Mouse (Mus musculus) myocyte (in vitro differentiated cells): ENCODE results near the gene Pcp4l1. TPM values are rescaled to one million over a fixed set of nuclear protein-coding genes. Genes with fewer than 3 reads are reported as not detected.

Source experiments
- H3K27me3 ChIP-seq: one replicate; pipeline ENCODE4 v1.6.1; 2011; ENCODE audit not compliant: control insufficient read depth, insufficient read depth, insufficient read length
- H3K36me3 ChIP-seq: one replicate; pipeline ENCODE4 v1.6.1; 2011; ENCODE audit not compliant: control insufficient read depth, insufficient read depth
- H3K4me2 ChIP-seq: one replicate; pipeline ENCODE4 v1.6.1; 2011; ENCODE audit warnings: low read depth, control low read depth
- H3K4me3 ChIP-seq: one replicate; pipeline ENCODE4 v1.5.1; 2011; ENCODE audit warnings: mild to moderate bottlenecking, control low read depth, moderate library complexity
- H3K79me2 ChIP-seq: one replicate; pipeline ENCODE4 v1.6.1; 2011; ENCODE audit not compliant: control insufficient read depth, insufficient read depth
- H3ac ChIP-seq: one replicate; pipeline ENCODE4 v1.6.1; 2011; ENCODE audit not compliant: control insufficient read depth, insufficient read length
- CEBPB ChIP-seq: IDR thresholded peaks from 2 replicates; pipeline ENCODE4 v1.6.1; 2011; ENCODE audit warnings: mild to moderate bottlenecking, moderate library complexity; ENCODE audit not compliant: poor library complexity, insufficient read depth, severe bottlenecking
- E2F4 ChIP-seq: IDR thresholded peaks from one replicate; pipeline ENCODE4 v1.6.1; 2011; ENCODE audit warnings: mild to moderate bottlenecking, control low read depth, moderate library complexity; ENCODE audit not compliant: insufficient read depth
- MAX ChIP-seq: IDR thresholded peaks from one replicate; pipeline ENCODE4 v1.6.1; 2011; ENCODE audit warnings: low read depth, mild to moderate bottlenecking, control low read depth
- MYOD1 ChIP-seq, 3 experiments: IDR thresholded peaks; one replicate each; pipeline ENCODE4 v1.6.1; 2011; ENCODE audit warnings: control low read depth in 2 of 3, low read depth in 2 of 3, mild to moderate bottlenecking in 2 of 3, moderate library complexity in 1 of 3; ENCODE audit not compliant: insufficient read length in 2 of 3, control insufficient read depth in 1 of 3
- MYOG ChIP-seq, 3 experiments: IDR thresholded peaks; one replicate each; pipeline ENCODE4 v1.6.1; 2011; ENCODE audit warnings: control low read depth in 2 of 3, low read depth in 2 of 3, mild to moderate bottlenecking in 2 of 3; ENCODE audit not compliant: insufficient read length in 2 of 3, control insufficient read depth in 1 of 3, insufficient read depth in 1 of 3
- POLR2A ChIP-seq: IDR thresholded peaks from one replicate; pipeline ENCODE4 v1.6.1; 2011; ENCODE audit warnings: low read depth, mild to moderate bottlenecking, control low read depth, moderate library complexity; ENCODE audit not compliant: insufficient read length
- POLR2AphosphoS2 ChIP-seq: IDR thresholded peaks from one replicate; pipeline ENCODE4 v1.6.1; 2011; ENCODE audit warnings: low read depth, control low read depth; ENCODE audit not compliant: insufficient read length
- REST ChIP-seq: IDR thresholded peaks from one replicate; pipeline ENCODE4 v1.6.1; 2011; ENCODE audit warnings: mild to moderate bottlenecking, control low read depth, moderate library complexity; ENCODE audit not compliant: insufficient read depth, insufficient read length
- SRF ChIP-seq: IDR thresholded peaks from one replicate; pipeline ENCODE4 v1.6.1; 2011; ENCODE audit warnings: low read depth; ENCODE audit not compliant: control insufficient read depth, insufficient read length
- TCF12 ChIP-seq: IDR thresholded peaks from one replicate; pipeline ENCODE4 v1.6.1; 2011; ENCODE audit warnings: mild to moderate bottlenecking, control low read depth; ENCODE audit not compliant: poor library complexity, insufficient read depth, severe bottlenecking
- TCF3 ChIP-seq: IDR thresholded peaks from one replicate; pipeline ENCODE4 v1.6.1; 2011; ENCODE audit warnings: low read depth, control low read depth; ENCODE audit not compliant: insufficient read length
- USF1 ChIP-seq: IDR thresholded peaks from one replicate; pipeline ENCODE4 v1.6.1; 2011; ENCODE audit warnings: low read depth, mild to moderate bottlenecking, control low read depth, moderate library complexity
- polyA plus RNA-seq: library from polyadenylated mRNA; unstranded; fragments of >200 nt; fragmentation: generic; extraction: Trizol; gene quantifications from one replicate; pipeline ENCODE4 v1.2.1, GENCODE M21; 2012; ENCODE audit warnings: missing spikeins

Gene Pcp4l1
- polyA plus RNA-seq, 1 experiment = 0.05 TPM

GRCm38 (mm10) chr1:171232800-171233730, 37.0 kb upstream of the Pcp4l1 start:
- no peak overlapping the region for H3ac ChIP-seq
- peaks cover 37% of the 10 kb centered on the region for H3K36me3 ChIP-seq

GRCm38 (mm10) chr1:171232348-171232747, 36.3 kb upstream of the Pcp4l1 start:
- no peaks in the 10 kb centered on the region for H3K79me2 ChIP-seq
- TF ChIP-seq REST (no peak), E2F4 (no peak), POLR2AphosphoS2 (no peak)
- H3K36me3 ChIP-seq = peaks cover 36% of the 10 kb centered on the region
- peak overlapping the region; percentile 30 for H3K4me2 ChIP-seq
- H3K27me3 ChIP-seq = no peaks in the 10 kb centered on the region
- H3K4me3 ChIP-seq = no peak overlapping the region
- no peak overlapping the region for H3ac ChIP-seq

More at GRCm38 (mm10) chr1:171232800-171233730, 37.0 kb upstream of the Pcp4l1 start:
- TF ChIP-seq POLR2AphosphoS2 (peak; percentile 10), TCF12 (no peak), POLR2A (no peak), REST (no peak), USF1 (no peak), TCF3 (no peak), E2F4 (no peak)
- Histone ChIP-seq H3K4me3 (no peak overlapping the region), H3K79me2 (no peaks in the 10 kb centered on the region), H3K27me3 (no peaks in the 10 kb centered on the region), H3K4me2 (no peak overlapping the region)

- no peak overlapping the region for H3K4me3 ChIP-seq
- H3K79me2 ChIP-seq = no peaks in the 10 kb centered on the region
- no peak overlapping the region for H3ac ChIP-seq
- H3K36me3 ChIP-seq = peaks cover 30% of the 10 kb centered on the region
- H3K27me3 ChIP-seq = no peaks in the 10 kb centered on the region
- TF ChIP-seq POLR2AphosphoS2 (no peak), SRF (no peak), USF1 (no peak), POLR2A (no peak), MYOD1 (IDR thresholded peaks at IDR 0.05; ENCODE audit: control insufficient read depth in 1 of 3, insufficient read length in 2 of 3, low read depth in 2 of 3) (no peak), TCF3 (no peak), MAX (no peak), MYOG (IDR thresholded peaks at IDR 0.05; ENCODE audit: control insufficient read depth in 1 of 3, insufficient read depth in 1 of 3, insufficient read length in 2 of 3, low read depth in 2 of 3) (no peak), E2F4 (no peak), CEBPB (no peak), REST (no peak), TCF12 (no peak)
- peak overlapping the region; percentile 30 for H3K4me2 ChIP-seq
Measured at GRCm38 (mm10) chr1:171231844-171232243, 35.8 kb upstream of the Pcp4l1 start.

- TF ChIP-seq USF1 (no peak), POLR2A (no peak), E2F4 (no peak), SRF (no peak), CEBPB (no peak), TCF3 (no peak), TCF12 (no peak)
- Histone ChIP-seq H3ac (no peak overlapping the region), H3K4me3 (no peak overlapping the region), H3K79me2 (no peaks in the 10 kb centered on the region), H3K27me3 (no peaks in the 10 kb centered on the region), H3K4me2 (no peak overlapping the region), H3K36me3 (peaks cover 20% of the 10 kb centered on the region)
Measured at GRCm38 (mm10) chr1:171230215-171230614, 34.1 kb upstream of the Pcp4l1 start.

GRCm38 (mm10) chr1:171229750-171230149, 33.7 kb upstream of the Pcp4l1 start:
- TF ChIP-seq MYOG (IDR thresholded peaks at IDR 0.05; ENCODE audit: control insufficient read depth in 1 of 3, insufficient read depth in 1 of 3, insufficient read length in 2 of 3, low read depth in 2 of 3) = no peak
- TF ChIP-seq E2F4 = no peak
- no peak for TF ChIP-seq TCF12
- no peak for TF ChIP-seq SRF
- no peak for TF ChIP-seq REST
- no peak for TF ChIP-seq USF1
- no peak for TF ChIP-seq CEBPB
- TF ChIP-seq POLR2A = no peak
- no peak for TF ChIP-seq TCF3
- no peak for TF ChIP-seq MAX
- no peak for TF ChIP-seq MYOD1 (IDR thresholded peaks at IDR 0.05; ENCODE audit: control insufficient read depth in 1 of 3, insufficient read length in 2 of 3, low read depth in 2 of 3)
- TF ChIP-seq POLR2AphosphoS2 = no peak
- Histone ChIP-seq H3K4me2 (no peak overlapping the region), H3K4me3 (no peak overlapping the region), H3K36me3 (peaks cover 17% of the 10 kb centered on the region), H3K79me2 (no peaks in the 10 kb centered on the region), H3ac (no peak overlapping the region), H3K27me3 (no peaks in the 10 kb centered on the region)
